Comparison of ENCODE assay signal across 12 mouse cellular contexts in the genomic region with DNA sequence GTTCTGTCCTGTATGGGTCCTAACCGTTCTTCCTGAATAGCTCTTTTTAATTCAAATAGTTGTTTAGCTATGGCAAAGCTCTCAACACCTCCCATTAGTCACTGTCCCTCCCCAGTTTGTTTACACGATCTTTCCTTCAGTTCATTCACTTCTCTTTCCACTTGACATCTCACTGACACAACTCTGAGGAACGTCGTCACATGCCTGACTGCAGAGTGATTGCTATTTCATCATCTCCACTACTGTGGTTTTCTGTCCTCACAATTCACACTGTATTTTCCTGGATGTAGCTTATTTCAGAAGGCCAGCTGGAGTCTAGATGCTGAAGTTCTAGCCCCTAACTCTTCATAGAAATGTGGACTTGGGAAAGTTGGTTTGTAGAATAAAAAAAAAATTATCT.
"Had no signal": no experiment of that assay in that cellular context is flagged by ENCODE, and none has a peak within 500 bp of the region (broad histone marks: within the 10 kb centered on the region; RNA-seq: fewer than 3 reads in every experiment).

No protein-coding gene starts in this region.

- H3K9me3 ChIP-seq: kidney, embryonic 15.5 days; limb, embryonic 15.5 days; liver, embryonic 12.5 days; midbrain, embryonic 12.5 days; neural tube, embryonic 15.5 days had no signal

- H3K4me3 ChIP-seq: kidney, embryonic 15.5 days; limb, embryonic 15.5 days; liver, embryonic 12.5 days; megakaryocyte, embryonic 14.5 days; midbrain, embryonic 12.5 days; neural tube, embryonic 15.5 days had no signal

- H3K27ac ChIP-seq: kidney, embryonic 15.5 days; limb, embryonic 15.5 days; liver, embryonic 12.5 days; midbrain, embryonic 12.5 days; neural tube, embryonic 15.5 days; stomach, postnatal 0 days had no signal

- ATAC-seq: liver, embryonic 12.5 days had no signal

- H3K27me3 ChIP-seq: kidney, embryonic 15.5 days; limb, embryonic 15.5 days; midbrain, embryonic 12.5 days; neural tube, embryonic 15.5 days had no signal

- H3K4me1 ChIP-seq: liver, embryonic 12.5 days had no signal

- H3K9ac ChIP-seq: kidney, embryonic 15.5 days; limb, embryonic 15.5 days; liver, embryonic 12.5 days; lung, embryonic 14.5 days; midbrain, embryonic 12.5 days; neural tube, embryonic 15.5 days had no signal

- H3K36me3 ChIP-seq: kidney, embryonic 15.5 days; limb, embryonic 15.5 days; liver, embryonic 12.5 days; midbrain, embryonic 12.5 days; neural tube, embryonic 15.5 days had no signal

- DNase-seq: kidney, adult 2 months; kidney, postnatal 14 days; lung, embryonic 14.5 days; lung, postnatal 14 days; right cerebral cortex, adult 18-20 months had no signal

- H3K4me2 ChIP-seq: kidney, embryonic 15.5 days; limb, embryonic 15.5 days; liver, embryonic 12.5 days; lung, embryonic 14.5 days; midbrain, embryonic 12.5 days; neural tube, embryonic 15.5 days had no signal
